Mouse (Mus musculus): Measurements from ENCODE around the gene Nxph4. TPM values are rescaled to one million over a fixed set of nuclear protein-coding genes. Genes with fewer than 3 reads are reported as not detected.

Gene Nxph4
- total RNA-seq, 1 experiment from 2014 or later = 10.0 TPM

DNA sequence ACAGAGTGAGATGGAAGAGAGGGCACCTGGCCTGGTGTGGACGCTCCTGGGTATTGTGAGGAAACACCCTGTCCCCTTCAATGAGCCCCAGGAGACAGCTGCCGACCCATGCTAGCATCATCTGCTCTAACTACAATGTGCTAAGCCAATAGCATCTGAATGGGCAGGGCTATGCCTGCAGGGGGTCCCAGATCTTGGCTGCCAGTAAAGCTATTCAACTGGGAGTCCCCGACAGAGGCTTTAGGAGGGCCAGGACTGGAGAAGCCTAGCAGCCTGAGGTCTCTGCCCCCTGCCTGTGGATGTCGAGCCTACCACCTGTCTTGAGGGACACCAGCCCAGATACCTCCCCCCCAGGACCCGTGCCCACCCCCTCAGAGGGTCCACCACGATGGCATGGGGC lies 8.4 kb upstream of the Nxph4 start:
- no peak for DNase-seq

DNA sequence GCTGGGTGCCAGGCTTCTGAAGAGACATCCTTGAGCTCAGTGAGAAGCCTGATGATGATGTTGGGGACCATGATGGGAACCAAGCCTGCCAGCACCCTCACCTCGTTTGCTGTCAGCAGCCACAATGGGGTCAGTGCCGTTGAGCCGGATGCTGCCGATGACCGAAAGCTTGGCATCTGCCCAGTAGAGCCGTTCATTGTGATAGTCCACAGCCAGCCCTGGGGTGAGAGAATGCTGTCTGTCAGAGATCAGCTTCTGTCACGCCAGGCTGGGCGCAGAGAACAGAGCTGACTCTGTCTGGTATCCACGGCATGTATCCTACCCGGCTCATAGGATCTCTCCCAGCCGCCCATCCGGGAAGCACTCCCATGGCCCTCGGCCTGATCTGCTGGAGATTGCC lies 7.7 kb upstream of the Nxph4 start:
- no peak for DNase-seq

DNA sequence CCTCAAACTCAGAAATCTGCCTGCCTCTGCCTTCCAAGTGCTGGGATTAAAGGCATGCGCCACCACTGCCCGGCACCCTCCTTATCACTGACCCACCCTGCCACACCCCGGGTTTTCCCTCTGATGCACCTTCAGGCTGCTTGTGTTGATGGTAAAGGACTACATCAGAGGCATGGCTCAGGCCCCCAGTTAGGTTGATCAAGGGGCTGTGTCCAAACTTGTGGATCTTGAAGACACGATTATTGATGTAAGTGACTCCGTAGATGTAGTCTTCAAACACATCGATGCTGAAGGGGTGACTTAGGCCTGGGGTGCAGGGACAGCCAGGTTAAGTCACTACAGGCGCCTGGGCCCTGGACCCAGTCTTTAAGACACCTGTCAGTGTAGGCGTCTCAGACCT lies 7.2 kb upstream of the Nxph4 start:
- no peak for DNase-seq

DNA sequence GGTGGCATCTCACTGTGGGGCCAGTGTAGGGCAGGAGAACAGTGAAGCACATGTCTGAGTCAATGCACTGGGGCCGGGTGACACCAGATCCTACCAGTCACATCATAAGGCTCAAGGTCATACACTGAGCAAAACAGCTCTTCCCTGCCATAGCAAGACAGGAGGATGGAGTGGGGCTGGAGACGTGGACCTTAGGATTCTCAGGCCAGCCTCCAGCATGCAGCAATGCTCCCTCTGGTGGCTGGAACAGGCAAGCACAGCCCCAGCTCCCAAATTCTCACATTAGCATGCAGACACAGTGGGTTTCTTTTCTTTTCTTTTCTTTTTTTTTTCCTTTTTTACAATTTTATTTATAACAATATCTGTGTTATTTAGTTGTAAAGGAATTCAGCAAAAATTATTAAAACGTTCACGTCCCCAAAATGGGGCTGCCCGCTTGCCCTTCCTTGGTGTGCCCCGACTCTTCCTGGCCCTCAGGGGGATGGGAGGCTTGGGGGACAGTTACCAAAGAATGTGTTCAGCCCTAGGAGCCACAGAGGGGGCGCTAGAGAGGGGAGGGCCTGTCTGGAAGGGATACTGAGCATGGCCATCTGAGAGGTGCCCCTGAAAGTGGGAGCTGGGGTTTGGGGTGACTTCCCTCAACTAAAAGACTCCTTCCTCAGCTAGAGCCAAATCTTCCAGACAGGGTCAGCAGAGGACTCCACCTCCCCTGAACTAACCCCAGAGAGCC lies 3.7 kb upstream of the Nxph4 start:
- DNase-seq = peak; percentile 77

DNA sequence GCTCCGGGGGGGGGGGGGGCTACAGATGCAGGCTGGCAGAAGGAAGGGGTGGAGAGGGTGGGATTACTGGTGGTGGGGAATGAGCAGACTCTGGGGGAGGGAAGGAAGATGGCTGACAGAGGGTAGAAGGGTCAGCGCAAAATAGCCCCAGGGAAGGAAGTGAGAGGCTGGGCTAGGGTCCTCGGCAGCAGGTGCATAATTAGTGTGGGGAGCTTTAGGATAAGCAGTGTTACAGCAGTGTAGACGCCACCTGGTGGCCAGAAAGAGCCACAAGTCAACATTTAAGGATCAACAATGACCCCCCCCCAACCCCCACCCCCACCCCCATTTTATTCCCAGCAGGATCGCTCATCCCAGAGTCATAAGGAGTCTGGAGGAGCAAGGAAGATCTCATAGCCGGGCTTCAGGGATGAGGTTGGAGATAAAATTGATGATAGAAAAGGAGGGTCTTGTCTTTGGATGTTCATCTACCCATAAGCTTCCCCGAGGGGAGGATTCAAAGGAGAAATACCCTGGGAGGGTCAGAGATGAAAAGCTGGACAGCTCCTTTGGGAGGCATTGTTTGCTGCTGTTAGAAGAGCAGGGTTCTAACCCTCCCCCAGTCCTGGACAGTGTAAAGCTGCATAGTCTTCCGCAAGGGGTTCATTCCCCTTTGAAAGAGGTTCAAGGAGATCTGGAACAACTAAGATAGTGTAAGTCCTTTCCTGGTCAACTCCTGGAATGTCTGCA lies 2.4 kb upstream of the Nxph4 start:
- peak; percentile 44 for DNase-seq

DNA sequence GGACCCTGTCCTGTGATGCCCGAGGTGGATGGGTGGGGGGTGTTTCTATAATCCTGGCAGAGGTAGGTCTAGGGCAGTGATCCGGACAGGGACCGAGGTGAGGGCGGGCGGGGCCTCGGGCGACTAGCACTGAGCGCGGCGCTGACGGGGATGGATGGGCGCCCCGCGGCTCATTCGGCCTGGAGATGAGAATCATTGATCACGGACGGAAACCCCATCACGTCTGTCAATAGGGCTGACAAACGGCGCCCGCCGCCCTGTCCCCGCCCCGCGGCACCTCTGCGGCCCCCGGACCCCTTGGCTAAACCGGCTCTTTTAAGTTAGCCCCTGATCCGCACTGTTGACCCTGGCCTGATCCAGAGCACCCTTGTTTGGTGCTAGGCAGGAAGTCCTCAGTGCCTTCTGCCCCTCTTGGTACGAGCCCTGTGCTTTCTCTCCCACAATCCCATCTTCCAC lies 598 bp upstream of the Nxph4 start:
- no peak for DNase-seq

DNA sequence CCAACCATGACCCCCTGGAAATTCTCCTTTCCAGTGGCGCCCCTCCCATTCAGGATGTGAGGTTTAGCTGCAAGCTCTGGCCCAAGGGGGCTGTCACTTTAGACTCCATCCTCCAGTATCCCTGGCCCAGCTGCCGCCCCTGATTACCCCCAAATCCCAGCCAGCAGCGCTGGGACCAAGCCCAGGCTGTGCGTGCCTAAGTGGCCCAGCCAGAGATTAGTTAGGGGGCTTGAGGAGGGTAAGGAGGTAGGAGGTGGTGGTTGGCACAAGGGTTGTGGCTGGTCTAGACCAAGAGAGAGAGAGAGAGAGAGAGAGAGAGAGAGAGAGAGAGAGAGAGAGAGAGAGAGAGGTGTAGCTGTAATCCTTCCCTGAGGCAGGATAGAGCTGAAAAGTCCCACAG lies 2.8 kb downstream of the Nxph4 start:
- no peak for DNase-seq

DNA sequence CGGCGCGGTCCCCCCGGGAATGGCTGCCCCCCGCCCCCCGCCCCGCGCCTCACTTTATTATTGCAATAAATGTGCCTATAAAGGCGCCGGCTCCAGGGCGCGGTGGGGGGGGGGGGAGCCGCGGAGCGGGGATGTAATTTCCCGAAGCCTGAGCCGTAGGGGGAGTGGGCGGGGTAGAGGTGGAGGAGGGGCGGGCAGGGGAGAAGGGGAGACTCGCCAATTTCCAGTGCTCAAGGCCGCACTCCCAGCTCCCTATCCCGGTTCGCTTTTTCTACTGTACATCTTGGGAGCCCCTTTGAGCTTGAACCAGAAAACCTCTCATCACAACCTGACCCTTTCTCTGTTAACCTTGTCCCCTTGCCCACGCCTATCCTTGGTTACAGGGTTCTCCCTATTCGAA lies 3.4 kb downstream of the Nxph4 start:
- DNase-seq = no peak

DNA sequence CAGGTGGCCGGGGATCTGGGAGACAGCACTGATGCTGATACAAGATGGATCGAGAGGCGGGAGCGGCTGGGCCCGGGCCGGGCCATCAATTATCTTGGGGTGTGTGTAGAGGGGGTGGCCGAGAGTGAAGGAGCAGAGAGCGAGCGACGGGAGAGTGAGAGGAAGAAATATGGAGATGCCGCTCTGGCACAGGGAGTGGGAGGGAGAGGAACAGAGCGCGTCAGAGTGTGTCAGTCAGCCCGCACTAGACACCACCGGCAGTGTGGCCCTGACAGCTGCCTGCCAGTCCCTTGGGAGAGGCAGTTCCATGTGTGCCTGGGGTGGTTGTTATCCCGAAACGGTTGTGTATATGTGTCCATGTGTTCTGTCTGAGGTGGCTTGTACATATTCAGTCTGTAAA lies 6.9 kb downstream of the Nxph4 start:
- DNase-seq = no peak

DNA sequence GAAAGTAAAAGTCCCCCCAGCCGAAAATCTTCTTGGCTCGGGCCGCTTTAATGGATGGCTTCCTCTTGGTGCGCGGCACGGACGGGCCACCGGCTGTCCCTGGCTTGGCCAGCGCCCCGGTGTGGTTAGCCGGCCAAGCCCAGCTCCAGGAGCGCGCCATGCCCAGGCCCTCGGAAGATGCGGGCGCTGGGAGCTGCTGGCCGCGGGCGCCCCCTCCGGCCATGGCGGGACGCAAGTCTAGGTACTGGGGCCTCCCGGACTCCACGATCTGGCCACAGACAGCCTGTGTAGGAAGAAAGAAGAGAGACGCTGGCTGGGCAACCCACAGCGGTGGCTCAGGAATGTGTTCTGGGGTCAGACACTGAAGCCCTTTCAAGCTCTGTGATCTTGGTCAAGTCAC lies 7.7 kb downstream of the Nxph4 start:
- DNase-seq = peak; percentile 65

DNA sequence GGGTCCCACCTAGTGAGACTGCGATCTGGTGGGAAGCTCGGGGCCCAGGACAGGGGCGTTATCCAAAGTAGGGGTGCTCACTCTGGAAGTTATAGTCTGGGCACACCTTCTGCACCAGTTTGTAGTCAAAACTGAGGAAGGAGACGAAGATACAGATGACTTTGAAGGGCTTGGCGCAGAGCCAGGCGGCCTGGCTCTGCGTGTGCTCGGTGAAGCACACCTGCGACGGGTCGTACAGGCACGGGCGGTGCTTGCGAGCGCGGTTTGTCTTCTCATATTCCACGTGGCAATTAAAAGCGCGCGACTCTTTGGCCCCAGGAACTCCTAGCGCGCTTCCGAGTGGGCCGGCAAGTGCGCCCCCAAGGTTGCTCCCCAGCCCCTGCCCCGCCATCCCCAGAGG lies 8.3 kb downstream of the Nxph4 start:
- DNase-seq = no peak

DNA sequence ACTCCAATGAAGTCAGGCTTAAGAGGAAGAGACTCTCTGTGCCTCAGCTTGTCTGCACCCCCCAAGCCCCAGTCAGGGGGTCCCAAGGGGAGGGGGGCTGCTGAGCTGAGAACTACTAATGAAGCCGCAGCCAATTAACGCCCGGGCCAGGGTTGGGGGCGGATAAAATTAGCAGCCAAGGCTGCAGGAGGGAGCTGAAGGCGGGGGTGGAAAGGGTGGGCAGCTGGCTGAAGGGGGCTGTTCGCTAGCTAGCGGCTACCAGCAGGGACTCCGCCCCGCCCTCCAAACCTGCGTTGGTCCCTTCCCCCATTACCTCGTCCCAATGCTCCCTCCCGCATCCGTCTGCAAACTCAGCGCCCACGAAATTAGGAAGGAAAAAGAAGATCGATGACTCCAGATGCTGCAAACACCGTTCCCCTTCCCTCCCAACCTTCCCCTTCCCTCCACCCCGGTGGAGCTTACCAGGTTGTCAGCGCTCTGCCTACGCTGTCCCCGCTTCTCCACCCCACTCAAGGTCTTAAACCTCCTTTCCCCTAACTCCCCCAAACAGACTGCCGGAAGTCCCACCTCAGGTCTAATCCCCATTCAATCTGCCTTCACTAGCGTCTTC lies 9.6 kb downstream of the Nxph4 start:
- no peak for DNase-seq

DNA sequence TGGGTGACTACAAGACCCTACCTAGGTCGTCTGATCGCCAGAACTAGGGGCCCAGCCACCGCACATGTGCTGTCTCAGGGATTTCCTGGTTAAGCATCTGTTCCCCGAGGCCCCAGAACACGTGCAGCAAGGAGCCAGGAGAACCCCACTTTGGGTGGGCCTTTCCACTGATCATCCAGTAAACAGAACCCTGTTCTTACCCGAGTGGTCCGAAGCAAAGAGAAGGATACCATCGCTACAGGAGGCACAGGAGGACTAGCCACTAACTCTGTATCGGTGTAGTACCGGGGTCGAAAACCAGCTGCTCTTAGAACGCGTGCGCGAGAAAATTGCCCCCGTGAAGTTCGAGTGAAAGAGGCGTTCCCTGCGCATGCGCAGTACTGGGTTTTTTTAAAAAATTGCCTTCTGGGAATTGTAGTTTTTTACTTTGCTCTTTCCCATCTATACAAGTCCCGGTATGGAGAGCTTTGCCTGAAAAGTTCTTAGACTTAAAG lies 12.2 kb downstream of the Nxph4 start, which contains the start of gene Shmt2:
TSS of gene Shmt2 (minus strand) at position 357 of the 494 bp plus-strand sequence.
- DNase-seq = peak; percentile 81

DNA sequence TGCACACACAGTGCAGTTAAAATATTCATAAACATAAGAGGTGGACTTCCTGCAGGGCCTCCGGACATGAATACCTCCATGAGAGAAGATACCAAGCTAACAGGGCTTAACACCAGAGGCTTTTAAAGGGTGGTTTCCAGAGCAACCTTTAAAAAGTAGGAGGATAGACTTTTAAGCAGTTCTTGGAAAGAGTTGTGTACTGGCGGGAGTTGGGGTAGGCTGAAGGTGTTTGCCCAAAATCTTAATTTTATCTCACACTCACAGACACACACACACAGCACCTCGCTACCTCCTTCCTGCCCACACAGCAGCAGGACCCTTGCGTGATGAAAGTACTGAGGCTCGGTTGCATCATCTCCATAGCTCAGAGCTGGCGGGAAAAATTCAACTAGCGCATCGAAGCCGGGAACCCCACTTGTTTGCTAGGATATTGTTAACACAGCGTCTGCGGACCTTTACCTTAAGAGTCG lies 12.7 kb downstream of the Nxph4 start:
- DNase-seq = no peak

DNA sequence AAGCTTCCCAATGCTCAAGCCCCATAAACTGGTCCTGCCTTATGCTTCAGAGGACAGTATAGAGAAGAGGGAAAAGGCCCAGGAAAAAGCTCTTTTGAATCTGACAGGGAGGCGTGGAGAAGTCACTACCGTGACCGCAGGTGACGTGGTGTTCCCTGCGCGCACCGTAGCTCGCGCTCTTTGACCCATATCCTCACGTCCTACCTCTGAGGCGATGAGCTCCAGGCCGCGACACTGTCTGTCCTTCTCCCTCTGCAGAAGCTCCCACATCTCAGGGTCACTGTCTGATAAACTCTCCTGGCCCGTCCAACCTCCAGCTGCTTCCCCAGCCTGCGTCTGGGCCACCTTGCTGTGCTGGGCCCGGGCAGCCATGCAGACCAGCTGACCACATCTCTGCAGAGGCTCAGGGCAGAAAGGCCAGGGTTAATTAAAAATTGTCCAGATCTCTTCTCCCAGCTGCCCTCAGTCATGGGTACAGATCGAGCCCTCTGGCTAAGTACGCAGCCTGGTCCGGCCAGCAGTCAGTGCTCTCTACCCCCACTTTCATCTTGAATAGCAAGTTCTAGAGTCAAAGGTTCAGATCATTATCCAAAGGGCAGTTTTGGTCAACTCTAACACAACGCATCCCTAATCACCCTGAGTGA lies 13.5 kb downstream of the Nxph4 start:
- no peak for DNase-seq

DNA sequence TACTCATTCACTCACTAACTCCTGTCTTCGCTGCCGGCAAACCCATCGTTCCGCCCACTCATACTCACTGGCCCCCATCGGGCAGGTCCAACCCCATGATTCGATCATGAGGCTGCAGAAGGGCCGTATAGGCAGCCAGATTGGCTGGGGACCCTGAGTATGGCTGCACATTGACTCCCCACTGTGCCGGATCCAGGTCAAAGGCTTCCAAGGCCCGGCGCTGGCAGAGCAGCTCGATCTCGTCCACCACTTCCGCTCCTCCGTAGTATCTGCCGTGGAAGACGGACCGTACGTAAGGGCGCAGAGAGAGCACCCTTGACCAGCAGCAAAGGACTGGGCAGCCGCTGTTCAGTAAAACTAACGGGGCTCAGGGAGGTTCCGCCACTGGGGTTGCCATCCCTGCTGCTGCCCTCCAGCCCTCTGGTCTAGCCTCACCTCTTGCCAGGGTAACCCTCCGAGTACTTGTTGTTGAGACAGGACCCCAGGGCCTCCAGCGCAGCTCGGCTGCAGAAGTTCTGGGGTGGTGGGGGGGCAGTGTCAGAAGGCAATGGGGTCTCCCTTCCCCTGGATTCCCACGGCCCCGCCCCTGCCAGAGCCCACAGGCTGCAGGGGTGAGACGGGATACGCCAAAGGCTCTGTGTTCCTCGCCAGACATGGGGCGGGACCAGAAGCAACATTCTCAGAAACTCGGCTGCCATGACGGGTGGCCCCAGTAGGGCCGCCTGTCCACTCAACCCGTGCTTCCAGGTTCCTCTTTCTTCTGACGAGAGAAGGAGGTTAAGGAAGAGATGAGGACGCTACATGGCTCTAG lies 14.3 kb downstream of the Nxph4 start:
- no peak for DNase-seq

DNA sequence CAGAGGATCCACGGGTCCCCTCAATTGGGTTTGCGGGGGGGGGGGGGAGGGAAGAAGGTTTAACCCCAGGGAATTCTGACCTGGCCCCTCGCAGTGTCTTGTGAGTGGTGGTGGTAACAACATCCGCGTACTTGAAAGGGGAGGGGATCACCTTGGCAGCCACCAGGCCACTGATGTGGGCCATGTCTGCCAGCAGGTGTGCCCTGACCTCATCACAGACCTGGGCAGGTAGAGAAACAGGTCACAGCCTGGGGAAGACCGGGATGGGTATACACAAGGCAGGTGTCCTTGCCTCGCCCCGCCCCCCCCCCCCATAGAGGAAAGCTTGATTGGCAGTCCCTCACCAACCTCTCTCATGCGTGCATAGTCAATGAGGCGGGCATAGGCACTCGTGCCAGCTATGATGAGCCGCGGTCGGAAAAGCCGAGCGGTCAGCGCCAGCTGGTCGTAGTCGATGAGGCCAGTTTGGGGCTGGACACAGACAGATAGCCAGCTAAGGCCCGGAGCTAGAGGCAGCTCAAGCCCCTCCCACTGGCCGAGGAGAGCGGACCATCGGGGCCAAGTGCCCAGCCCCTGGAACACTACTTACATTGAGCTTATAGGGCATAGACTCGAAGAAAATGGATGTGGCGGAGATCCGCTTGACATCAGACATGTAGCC lies 15.2 kb downstream of the Nxph4 start:
- no peak for DNase-seq

DNA sequence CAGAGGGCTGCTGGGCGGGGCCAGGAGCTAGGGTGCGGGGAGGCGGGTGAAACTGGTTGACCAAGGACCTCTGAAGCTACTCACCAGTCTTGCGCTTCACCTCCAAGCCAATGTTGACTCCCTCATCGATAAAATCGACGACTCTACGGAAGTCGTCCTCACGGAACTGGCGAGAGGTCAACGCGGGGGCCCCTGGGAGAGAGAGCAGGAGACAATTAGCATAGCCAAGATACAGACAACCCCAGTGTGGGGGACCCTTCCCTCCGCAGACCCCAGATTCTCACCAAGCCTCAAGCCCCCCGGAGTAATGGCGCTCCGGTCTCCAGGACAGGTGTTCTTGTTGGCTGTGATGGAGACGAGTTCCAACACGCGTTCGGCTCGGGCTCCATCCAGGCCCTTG lies 16.4 kb downstream of the Nxph4 start:
- DNase-seq = no peak

DNA sequence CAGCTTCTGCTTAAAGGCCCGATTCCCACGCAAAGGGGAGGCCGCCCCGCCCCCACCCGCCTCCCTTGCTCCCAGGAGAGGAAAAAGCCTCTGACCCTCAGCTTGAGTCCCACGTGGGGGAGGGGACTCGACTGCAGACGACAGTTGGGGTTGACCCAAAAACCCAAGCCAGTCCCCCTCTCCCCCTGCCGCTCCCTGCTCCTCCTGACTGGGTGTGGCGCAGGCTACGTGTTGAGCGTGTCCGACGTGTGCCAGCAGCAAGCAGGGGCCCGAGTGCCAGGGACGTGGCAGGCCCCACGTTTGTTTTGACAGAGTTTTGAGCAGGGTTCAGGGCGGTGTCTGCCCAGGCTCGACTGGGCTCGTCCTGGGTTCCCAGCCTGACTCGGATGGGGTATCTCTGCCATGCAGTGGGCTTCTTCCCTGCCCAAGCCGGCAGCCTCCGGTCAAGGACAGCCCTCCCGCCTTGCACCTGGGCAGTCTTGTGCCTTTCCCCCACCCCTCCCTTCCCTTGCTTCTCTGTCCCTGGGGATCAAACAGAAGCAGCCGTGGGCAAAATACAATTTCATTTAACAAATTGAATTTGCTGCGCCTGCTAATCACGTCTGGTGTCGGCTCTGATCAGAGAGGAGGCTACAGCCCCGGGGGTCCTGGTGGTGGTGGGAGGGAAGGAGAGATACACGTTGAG lies 17.6 kb downstream of the Nxph4 start:
- DNase-seq = no peak

DNA sequence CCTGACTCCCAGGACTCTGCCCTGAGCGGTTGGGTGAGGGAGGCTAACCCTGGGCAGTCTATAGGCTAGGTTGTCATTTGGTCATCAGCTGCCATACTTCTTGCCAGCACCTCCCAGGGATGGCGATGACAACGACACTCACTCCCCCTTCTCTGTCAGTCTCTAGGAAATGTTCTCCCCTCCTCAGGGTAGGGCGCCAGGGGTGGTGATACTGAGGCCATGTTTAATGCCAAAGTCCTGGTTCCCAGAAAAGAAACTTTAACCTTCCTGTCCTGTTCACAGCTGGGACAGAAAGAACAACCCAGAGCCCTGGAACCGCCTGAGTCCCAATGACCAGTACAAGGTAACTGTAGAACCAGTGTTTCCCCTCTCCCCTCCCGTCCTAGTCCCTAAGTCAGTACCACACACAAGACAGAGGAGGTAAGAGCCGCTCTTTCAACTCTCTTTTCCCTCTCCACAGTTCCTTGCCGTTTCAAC lies 18.3 kb downstream of the Nxph4 start:
- DNase-seq = no peak

Data from adrenal gland, postnatal 25 days (tissue).